ENCODE assay signal across 23 mouse cellular contexts in the genomic region with DNA sequence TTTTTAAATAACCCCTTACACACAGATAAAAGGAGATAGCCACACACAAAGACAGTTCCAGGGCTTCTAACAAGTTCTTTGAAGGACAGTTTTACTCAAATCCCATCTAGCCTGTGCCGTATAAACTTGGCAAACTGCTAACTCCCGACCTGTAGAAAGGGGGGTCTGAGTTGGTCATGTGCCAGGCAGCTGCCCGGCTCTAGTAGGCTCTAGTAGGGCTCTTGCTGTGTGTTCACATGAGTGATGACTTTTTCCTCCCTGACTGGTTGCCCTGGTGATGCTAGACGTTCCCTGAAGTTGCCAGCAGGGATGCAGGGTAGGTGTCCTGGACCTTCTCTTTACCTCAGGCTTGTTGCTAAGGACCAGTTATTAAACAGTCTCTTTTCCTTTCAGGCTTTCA. TPM values are rescaled to one million over a fixed set of nuclear protein-coding genes. Genes with fewer than 3 reads are reported as not detected.
DNase-seq lines count a peak whose midpoint lies in the region; ATAC-seq and TF ChIP-seq lines count a peak whose summit lies in the region.
"Had no signal": no experiment of that assay in that cellular context is flagged by ENCODE, and none has a peak within 500 bp of the region (broad histone marks: within the 10 kb centered on the region; RNA-seq: fewer than 3 reads in every experiment).

No protein-coding gene starts in this region.

- no peak for ATAC-seq in forebrain, embryonic 14.5 days
- no peak for ATAC-seq in forebrain, embryonic 12.5 days (ENCODE audit: low FRiP score)
- ATAC-seq in midbrain, embryonic 13.5 days, result 0 out of 2 replicates have a peak, but pooled peaks have one; percentile 20
- ATAC-seq in midbrain, embryonic 15.5 days (replicated peaks), result no peak
- 0 out of 2 replicates have a peak, but pooled peaks have one; percentile 45 for ATAC-seq in hindbrain, postnatal 0 days
- ATAC-seq: intestine, embryonic 15.5 days; liver, postnatal 0 days had no signal

- WGBS in forebrain, embryonic 14.5 days, result 15% methylated on average over 4 of the region's 4 CpGs
- WGBS in forebrain, embryonic 12.5 days, result 52% methylated on average over 4 of the region's 4 CpGs
- 36% methylated on average over 4 of the region's 4 CpGs for WGBS in midbrain, embryonic 13.5 days
- WGBS in midbrain, embryonic 15.5 days, result 24% methylated on average over 4 of the region's 4 CpGs
- WGBS in hindbrain, postnatal 0 days, result 7% methylated on average over 4 of the region's 4 CpGs
- WGBS in heart, embryonic 10.5 days, result 39% methylated on average over 4 of the region's 4 CpGs

- no peaks in the 10 kb centered on the region for H3K36me3 ChIP-seq in forebrain, embryonic 14.5 days (ENCODE audit: control insufficient read depth, insufficient read depth, low read length)
- H3K36me3 ChIP-seq in forebrain, embryonic 12.5 days (replicated peaks), result no peaks in the 10 kb centered on the region
- H3K36me3 ChIP-seq in midbrain, embryonic 13.5 days, result no peaks in the 10 kb centered on the region
- H3K36me3 ChIP-seq in midbrain, embryonic 15.5 days (replicated peaks), result no peaks in the 10 kb centered on the region
- H3K36me3 ChIP-seq in hindbrain, postnatal 0 days (ENCODE audit: insufficient read depth, low read length), result no peaks in the 10 kb centered on the region
- H3K36me3 ChIP-seq in heart, embryonic 10.5 days, result no peaks in the 10 kb centered on the region
- H3K36me3 ChIP-seq: intestine, embryonic 15.5 days; limb, embryonic 12.5 days had no signal

- H3K9me3 ChIP-seq in forebrain, embryonic 14.5 days (replicated peaks; ENCODE audit: control insufficient read depth, low read length), result no peaks in the 10 kb centered on the region
- no peaks in the 10 kb centered on the region for H3K9me3 ChIP-seq in forebrain, embryonic 12.5 days
- no peaks in the 10 kb centered on the region for H3K9me3 ChIP-seq in midbrain, embryonic 13.5 days
- H3K9me3 ChIP-seq in midbrain, embryonic 15.5 days, result no peaks in the 10 kb centered on the region
- no peaks in the 10 kb centered on the region for H3K9me3 ChIP-seq in hindbrain, postnatal 0 days (ENCODE audit: low read length)
- H3K9me3 ChIP-seq in heart, embryonic 10.5 days, result no peaks in the 10 kb centered on the region
- H3K9me3 ChIP-seq: intestine, embryonic 15.5 days; limb, embryonic 12.5 days had no signal

- no peaks in the 10 kb centered on the region for H3K27me3 ChIP-seq in forebrain, embryonic 14.5 days (replicated peaks; ENCODE audit: control insufficient read depth, insufficient read depth, low read length)
- no peaks in the 10 kb centered on the region for H3K27me3 ChIP-seq in forebrain, embryonic 12.5 days
- H3K27me3 ChIP-seq in midbrain, embryonic 13.5 days, result no peaks in the 10 kb centered on the region
- H3K27me3 ChIP-seq in midbrain, embryonic 15.5 days (replicated peaks), result no peaks in the 10 kb centered on the region
- H3K27me3 ChIP-seq in hindbrain, postnatal 0 days (ENCODE audit: insufficient read depth, low read length), result no peaks in the 10 kb centered on the region
- no peaks in the 10 kb centered on the region for H3K27me3 ChIP-seq in heart, embryonic 10.5 days (ENCODE audit: insufficient read depth, poor library complexity, severe bottlenecking)
- H3K27me3 ChIP-seq: intestine, embryonic 15.5 days; limb, embryonic 12.5 days had no signal

- no peak overlapping the region for H3K4me2 ChIP-seq in forebrain, embryonic 14.5 days (ENCODE audit: low read length)
- no peak overlapping the region for H3K4me2 ChIP-seq in forebrain, embryonic 12.5 days
- no peak overlapping the region for H3K4me2 ChIP-seq in midbrain, embryonic 13.5 days (replicated peaks)
- H3K4me2 ChIP-seq in midbrain, embryonic 15.5 days, result no peak overlapping the region
- no peak overlapping the region for H3K4me2 ChIP-seq in hindbrain, postnatal 0 days (ENCODE audit: low read depth, low read length)
- H3K4me2 ChIP-seq: intestine, embryonic 15.5 days; limb, embryonic 12.5 days; liver, embryonic 11.5 days had no signal

- no peak overlapping the region for H3K9ac ChIP-seq in forebrain, embryonic 14.5 days (ENCODE audit: low read length)
- no peak overlapping the region for H3K9ac ChIP-seq in forebrain, embryonic 12.5 days
- no peak overlapping the region for H3K9ac ChIP-seq in midbrain, embryonic 13.5 days (replicated peaks)
- no peak overlapping the region for H3K9ac ChIP-seq in midbrain, embryonic 15.5 days
- no peak overlapping the region for H3K9ac ChIP-seq in hindbrain, postnatal 0 days (replicated peaks; ENCODE audit: low read length)
- H3K9ac ChIP-seq: intestine, embryonic 15.5 days; limb, embryonic 12.5 days; liver, postnatal 0 days had no signal

- H3K27ac ChIP-seq in forebrain, embryonic 14.5 days (ENCODE audit: low read depth, low read length), result no peak overlapping the region
- no peak overlapping the region for H3K27ac ChIP-seq in forebrain, embryonic 12.5 days
- no peak overlapping the region for H3K27ac ChIP-seq in midbrain, embryonic 13.5 days
- no peak overlapping the region for H3K27ac ChIP-seq in midbrain, embryonic 15.5 days
- H3K27ac ChIP-seq in hindbrain, postnatal 0 days, result no peak overlapping the region
- H3K27ac ChIP-seq in heart, embryonic 10.5 days, result no peak overlapping the region
- H3K27ac ChIP-seq: intestine, embryonic 15.5 days; layer of hippocampus, adult 2 months; limb, embryonic 12.5 days; stomach, postnatal 0 days had no signal

- peak; percentile 36 for DNase-seq in forebrain, embryonic 14.5 days (ENCODE audit: low spot score)
- DNase-seq in brain, embryonic 14.5 days (ENCODE audit: low read depth), result peak; percentile 79
- DNase-seq in hindbrain, postnatal 0 days (ENCODE audit: low spot score), result peak; percentile 51
- no peak for DNase-seq in adrenal gland, postnatal 10 days
- DNase-seq in heart, embryonic 10.5 days (ENCODE audit: low spot score), result no peak
- DNase-seq: adrenal gland, postnatal 14 days; cerebellum, adult 9-10 months; kidney, adult 9 months; kidney, postnatal 14 days; liver, postnatal 0 days; lung, postnatal 10 days; thymus, adult 2 months had no signal

- no peak for TF ChIP-seq CTCF in brain, embryonic 14.5 days (IDR thresholded peaks at IDR 0.05; ENCODE audit: borderline replicate concordance, extremely low read depth, insufficient read depth, insufficient read length)
- no peak for TF ChIP-seq CTCF in hindbrain, postnatal 0 days (IDR thresholded peaks at IDR 0.05; ENCODE audit: low read depth)

- no peak overlapping the region for H3K4me3 ChIP-seq in forebrain, embryonic 14.5 days (ENCODE audit: low read depth, low read length)
- no peak overlapping the region for H3K4me3 ChIP-seq in forebrain, embryonic 12.5 days (replicated peaks)
- H3K4me3 ChIP-seq in midbrain, embryonic 13.5 days (replicated peaks), result no peak overlapping the region
- H3K4me3 ChIP-seq in midbrain, embryonic 15.5 days, result no peak overlapping the region
- no peak overlapping the region for H3K4me3 ChIP-seq in hindbrain, postnatal 0 days (ENCODE audit: low read length)
- H3K4me3 ChIP-seq in heart, embryonic 10.5 days, result no peak overlapping the region
- H3K4me3 ChIP-seq: intestine, embryonic 15.5 days; layer of hippocampus, adult 2 months; limb, embryonic 12.5 days had no signal

- TF ChIP-seq POLR2A in brain, embryonic 14.5 days (IDR thresholded peaks at IDR 0.05; ENCODE audit: borderline replicate concordance, extremely low read depth, insufficient read depth, insufficient read length, poor library complexity, severe bottlenecking), result no peak

- 0 out of 2 replicates have a peak, but pooled peaks cover 4% of the 10 kb centered on the region for H3K4me1 ChIP-seq in forebrain, embryonic 14.5 days (ENCODE audit: control insufficient read depth, insufficient read depth, low read length)
- no peaks in the 10 kb centered on the region for H3K4me1 ChIP-seq in forebrain, embryonic 12.5 days
- no peaks in the 10 kb centered on the region for H3K4me1 ChIP-seq in midbrain, embryonic 13.5 days (replicated peaks)
- 0 out of 2 replicates have a peak, but pooled peaks cover 4% of the 10 kb centered on the region for H3K4me1 ChIP-seq in midbrain, embryonic 15.5 days
- no peaks in the 10 kb centered on the region for H3K4me1 ChIP-seq in hindbrain, postnatal 0 days (ENCODE audit: insufficient read depth, low read length)
- peaks cover 7% of the 10 kb centered on the region; the same call in 1 of the 2 replicates for H3K4me1 ChIP-seq in heart, embryonic 10.5 days
- H3K4me1 ChIP-seq: limb, embryonic 12.5 days had no signal

RNA-seq across cellular contexts. Expression of gene 1300017J02Rik, which starts 33.8 kb away (rescaled TPM):
- 0.29 and 0.93 TPM in 2 replicates for polyA plus RNA-seq in forebrain, embryonic 14.5 days (2014; fragmentation: Nextera tagmentation; extraction: Ambion mirVana)
- 1.9 and 3.3 TPM in 2 replicates for polyA plus RNA-seq in forebrain, embryonic 12.5 days (2016; fragmentation: Nextera tagmentation; extraction: Ambion mirVana)
- 1.5 and 1.6 TPM in 2 replicates for polyA plus RNA-seq in midbrain, embryonic 13.5 days (2015; fragmentation: Nextera tagmentation; extraction: Ambion mirVana)
- 0.55 and 1.8 TPM in 2 replicates for polyA plus RNA-seq in midbrain, embryonic 15.5 days (2015; fragmentation: Nextera tagmentation; extraction: Ambion mirVana)
- 0.22 and 0.47 TPM in 2 replicates for polyA plus RNA-seq in brain, embryonic 14.5 days (2012; rRNA removed)
- total RNA-seq in hindbrain, postnatal 0 days (2014; rRNA removed), result 0.31 and 0.54 TPM in 2 replicates
- polyA plus RNA-seq in hindbrain, postnatal 0 days (2015; fragmentation: Nextera tagmentation; extraction: Ambion mirVana), result 0.50 and 1.0 TPM in 2 replicates
- 10 to 100 TPM; 22.6 to 51.8 TPM for total RNA-seq in adrenal gland, postnatal 10 days (2021)
- 6.7 and 7.3 TPM in 2 replicates for polyA plus RNA-seq in heart, embryonic 10.5 days (2016; fragmentation: Nextera tagmentation; extraction: Ambion mirVana)
- total RNA-seq: gastrocnemius, adult 18-20 months had no signal

RNA-seq across cellular contexts. Expression of gene Topbp1, which starts 33.9 kb away (rescaled TPM):
- 31.2 and 31.4 TPM in 2 replicates for polyA plus RNA-seq in forebrain, embryonic 14.5 days (2014; fragmentation: Nextera tagmentation; extraction: Ambion mirVana)
- 94.9 and 96.7 TPM in 2 replicates for polyA plus RNA-seq in forebrain, embryonic 12.5 days (2016; fragmentation: Nextera tagmentation; extraction: Ambion mirVana)
- polyA plus RNA-seq in midbrain, embryonic 13.5 days (2015; fragmentation: Nextera tagmentation; extraction: Ambion mirVana), result 32.0 and 36.2 TPM in 2 replicates
- polyA plus RNA-seq in midbrain, embryonic 15.5 days (2015; fragmentation: Nextera tagmentation; extraction: Ambion mirVana), result 17.8 and 18.9 TPM in 2 replicates
- 32.9 and 35.1 TPM in 2 replicates for polyA plus RNA-seq in brain, embryonic 14.5 days (2012; rRNA removed)
- 24.9 and 26.0 TPM in 2 replicates for total RNA-seq in hindbrain, postnatal 0 days (2014; rRNA removed)
- 20.3 and 21.3 TPM in 2 replicates for polyA plus RNA-seq in hindbrain, postnatal 0 days (2015; fragmentation: Nextera tagmentation; extraction: Ambion mirVana)
- total RNA-seq in adrenal gland, postnatal 10 days (2021), result 10 to 100 TPM; 34.2 to 46.8 TPM
- 56.6 and 62.6 TPM in 2 replicates for polyA plus RNA-seq in heart, embryonic 10.5 days (2016; fragmentation: Nextera tagmentation; extraction: Ambion mirVana)

RNA-seq across cellular contexts. Expression of gene Trf, which starts 40.9 kb away (rescaled TPM):
- polyA plus RNA-seq in forebrain, embryonic 14.5 days (2014; fragmentation: Nextera tagmentation; extraction: Ambion mirVana), result 30.0 and 41.3 TPM in 2 replicates
- polyA plus RNA-seq in forebrain, embryonic 12.5 days (2016; fragmentation: Nextera tagmentation; extraction: Ambion mirVana), result 12.9 and 13.2 TPM in 2 replicates
- 24.7 and 25.8 TPM in 2 replicates for polyA plus RNA-seq in midbrain, embryonic 13.5 days (2015; fragmentation: Nextera tagmentation; extraction: Ambion mirVana)
- polyA plus RNA-seq in midbrain, embryonic 15.5 days (2015; fragmentation: Nextera tagmentation; extraction: Ambion mirVana), result 35.0 and 39.6 TPM in 2 replicates
- 10.2 and 19.0 TPM in 2 replicates for polyA plus RNA-seq in brain, embryonic 14.5 days (2012; rRNA removed)
- total RNA-seq in hindbrain, postnatal 0 days (2014; rRNA removed), result 20.2 and 44.2 TPM in 2 replicates
- 42.1 and 45.4 TPM in 2 replicates for polyA plus RNA-seq in hindbrain, postnatal 0 days (2015; fragmentation: Nextera tagmentation; extraction: Ambion mirVana)
- total RNA-seq in adrenal gland, postnatal 10 days (2021), result 1,000 to 10,000 TPM; 3,036 to 6,940 TPM
- polyA plus RNA-seq in heart, embryonic 10.5 days (2016; fragmentation: Nextera tagmentation; extraction: Ambion mirVana), result 32.8 and 314 TPM in 2 replicates

RNA-seq across cellular contexts. Expression of gene Gm20425, which starts 41.0 kb away (rescaled TPM):
- polyA plus RNA-seq in forebrain, embryonic 14.5 days (2014; fragmentation: Nextera tagmentation; extraction: Ambion mirVana), result 0.63 and 2.7 TPM in 2 replicates
- polyA plus RNA-seq in forebrain, embryonic 12.5 days (2016; fragmentation: Nextera tagmentation; extraction: Ambion mirVana), result 3.3 and 4.5 TPM in 2 replicates
- polyA plus RNA-seq in midbrain, embryonic 13.5 days (2015; fragmentation: Nextera tagmentation; extraction: Ambion mirVana), result 2.4 TPM in 1 of 2 replicates, not detected in the other
- polyA plus RNA-seq in midbrain, embryonic 15.5 days (2015; fragmentation: Nextera tagmentation; extraction: Ambion mirVana), result 0.37 TPM in 1 of 2 replicates, not detected in the other
- polyA plus RNA-seq in brain, embryonic 14.5 days (2012; rRNA removed), result not detected in 2 replicates
- total RNA-seq in hindbrain, postnatal 0 days (2014; rRNA removed), result 0.99 and 3.7 TPM in 2 replicates
- polyA plus RNA-seq in hindbrain, postnatal 0 days (2015; fragmentation: Nextera tagmentation; extraction: Ambion mirVana), result 3.3 and 5.2 TPM in 2 replicates
- 10 to 100 TPM; 13.9 to 18.0 TPM for total RNA-seq in adrenal gland, postnatal 10 days (2021)
- polyA plus RNA-seq in heart, embryonic 10.5 days (2016; fragmentation: Nextera tagmentation; extraction: Ambion mirVana), result 0.90 TPM in 1 of 2 replicates, not detected in the other
- total RNA-seq: hematopoietic stem cell, adult 5-6 weeks; megakaryocyte progenitor cell, adult 5-6 weeks had no signal
- polyA plus RNA-seq: liver, embryonic 11.5 days; thymus, adult 2 months had no signal

Comparison
In these comparisons a context has a peak if more than half of its experiments do, and no peak if none do; other contexts are left out.
1. ATAC-seq: peak in midbrain, embryonic 13.5 days (single experiment) and hindbrain, postnatal 0 days (single experiment); none in forebrain, embryonic 14.5 days (single experiment), forebrain, embryonic 12.5 days (single experiment) and midbrain, embryonic 15.5 days (single experiment).
2. DNase-seq: peak in forebrain, embryonic 14.5 days (single experiment), brain, embryonic 14.5 days (single experiment) and hindbrain, postnatal 0 days (single experiment); none in adrenal gland, postnatal 10 days (single experiment) and heart, embryonic 10.5 days (single experiment).